In the genomic region with DNA sequence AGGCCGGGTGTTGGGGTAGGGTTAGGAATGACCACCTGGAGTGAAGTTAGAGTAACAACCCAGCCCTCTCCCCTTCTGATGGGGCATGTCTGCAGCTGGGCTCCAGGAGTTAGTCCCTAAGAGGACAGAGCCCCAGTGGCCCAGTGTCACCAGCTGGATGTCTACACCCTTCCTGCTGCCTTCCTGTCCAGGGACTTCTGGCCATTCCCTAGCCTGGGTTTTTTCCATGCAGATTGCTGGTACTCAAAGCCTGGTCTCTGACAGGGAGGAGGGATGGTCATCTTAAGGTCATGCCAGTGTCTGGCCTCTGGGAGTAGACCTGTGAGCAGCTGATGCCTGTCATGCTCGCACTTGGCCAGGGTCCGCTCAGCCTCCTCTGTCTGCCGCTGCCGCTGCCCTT, we compare ENCODE assay signal across 17 mouse cellular contexts. TPM values are rescaled to one million over a fixed set of nuclear protein-coding genes. Genes with fewer than 3 reads are reported as not detected.
A peak's percentile ranks its signal among the peaks of the same experiment; 100 is the strongest.
DNase-seq lines count a peak whose midpoint lies in the region; ATAC-seq lines count a peak whose summit lies in the region.
"Had no signal": no experiment of that assay in that cellular context is flagged by ENCODE, and none has a peak within 500 bp of the region (broad histone marks: within the 10 kb centered on the region; RNA-seq: fewer than 3 reads in every experiment).

No protein-coding gene starts in this region.

- H3K27ac ChIP-seq in heart, embryonic 10.5 days: no peak overlapping the region
- H3K27ac ChIP-seq: embryonic facial prominence, embryonic 15.5 days; forebrain, embryonic 10.5 days; hindbrain, embryonic 14.5 days; intestine, embryonic 15.5 days; limb, embryonic 15.5 days; midbrain, embryonic 15.5 days had no signal

- H3K4me1 ChIP-seq in heart, embryonic 10.5 days: peaks cover 8% of the 10 kb centered on the region
- peaks cover 24% of the 10 kb centered on the region for H3K4me1 ChIP-seq in megakaryocyte, embryonic 14.5 days
- H3K4me1 ChIP-seq: embryonic facial prominence, embryonic 15.5 days; intestine, embryonic 15.5 days; limb, embryonic 15.5 days; midbrain, embryonic 15.5 days had no signal

- H3K9me3 ChIP-seq in heart, embryonic 10.5 days: no peaks in the 10 kb centered on the region
- H3K9me3 ChIP-seq in megakaryocyte, embryonic 14.5 days: no peaks in the 10 kb centered on the region
- H3K9me3 ChIP-seq: embryonic facial prominence, embryonic 15.5 days; forebrain, embryonic 10.5 days; G1E; intestine, embryonic 15.5 days; limb, embryonic 15.5 days; midbrain, embryonic 15.5 days had no signal

- no peak overlapping the region for H3K4me3 ChIP-seq in heart, embryonic 10.5 days
- H3K4me3 ChIP-seq in megakaryocyte, embryonic 14.5 days (replicated peaks): peak overlapping the region; percentile 29
- H3K4me3 ChIP-seq: embryonic facial prominence, embryonic 15.5 days; forebrain, embryonic 10.5 days; intestine, embryonic 15.5 days; limb, embryonic 15.5 days; midbrain, embryonic 15.5 days had no signal

- 78% methylated on average over 5 of the region's 5 CpGs for WGBS in heart, embryonic 10.5 days

- no peak for ATAC-seq in megakaryocyte, adult 5-6 weeks (ENCODE audit: poor library complexity, severe bottlenecking)
- ATAC-seq: CD4-positive, CD25-positive, alpha-beta regulatory T cell, adult 4 months; intestine, embryonic 15.5 days; midbrain, embryonic 15.5 days had no signal

- 0 out of 2 replicates have a peak, but pooled peaks cover 5% of the 10 kb centered on the region for H3K27me3 ChIP-seq in heart, embryonic 10.5 days (ENCODE audit: insufficient read depth, poor library complexity, severe bottlenecking)
- H3K27me3 ChIP-seq in megakaryocyte, embryonic 14.5 days (replicated peaks): peaks cover 31% of the 10 kb centered on the region
- H3K27me3 ChIP-seq: embryonic facial prominence, embryonic 15.5 days; intestine, embryonic 15.5 days; limb, embryonic 15.5 days; midbrain, embryonic 15.5 days had no signal

- H3K36me3 ChIP-seq in heart, embryonic 10.5 days: peaks cover 19% of the 10 kb centered on the region
- peaks cover 20% of the 10 kb centered on the region for H3K36me3 ChIP-seq in megakaryocyte, embryonic 14.5 days (replicated peaks; ENCODE audit: low read length)

- peak; percentile 42 for DNase-seq in adrenal gland, adult 2 months
- no peak for DNase-seq in adrenal gland, adult 8-10 months
- DNase-seq in heart, adult 9 months (ENCODE audit: low spot score in 2 of 2): peak; percentile 36 to 68
- DNase-seq in heart, embryonic 10.5 days (ENCODE audit: low spot score): no peak
- peak; percentile 56 for DNase-seq in lung, postnatal 36 days
- no peak for DNase-seq in T-cell, adult 2 months (ENCODE audit: low spot score)
- DNase-seq: cerebellum, adult 2 months had no signal

RNA-seq across cellular contexts. Expression of gene Ccdc157, which starts 12.0 kb away (rescaled TPM):
- total RNA-seq in adrenal gland, adult 2 months (2021): 10 to 100 TPM; 10.3 to 13.1 TPM
- polyA plus RNA-seq in adrenal gland, adult 2 months (2012; rRNA removed): 9.3 and 11.3 TPM in 2 replicates
- total RNA-seq in adrenal gland, adult 8-10 months (2022): 10 to 100 TPM; 11.8 to 22.5 (median 15.3) TPM
- polyA plus RNA-seq in heart, embryonic 10.5 days (2016; fragmentation: Nextera tagmentation; extraction: Ambion mirVana): 3.8 and 4.2 TPM in 2 replicates
- 0.56 and 2.1 TPM in 2 replicates for polyA plus RNA-seq in megakaryocyte, embryonic 14.5 days (2012; ENCODE audit: insufficient read depth, low replicate concordance)
- total RNA-seq in megakaryocyte, adult 5-6 weeks (2015): 1.1 TPM in 1 of 2 replicates, not detected in the other
- total RNA-seq in megakaryocyte, adult 5-6 weeks (2017): 0.44 and 1.3 TPM in 2 replicates

RNA-seq across cellular contexts. Expression of gene Sf3a1, which starts 12.0 kb away (rescaled TPM):
- total RNA-seq in adrenal gland, adult 2 months (2021): 10 to 100 TPM; 47.0 to 52.5 TPM
- 36.4 and 39.8 TPM in 2 replicates for polyA plus RNA-seq in adrenal gland, adult 2 months (2012; rRNA removed)
- 10 to 100 TPM; 40.4 to 61.5 (median 48.4) TPM for total RNA-seq in adrenal gland, adult 8-10 months (2022)
- polyA plus RNA-seq in heart, embryonic 10.5 days (2016; fragmentation: Nextera tagmentation; extraction: Ambion mirVana): 52.7 and 68.6 TPM in 2 replicates
- 43.3 and 56.7 TPM in 2 replicates for polyA plus RNA-seq in megakaryocyte, embryonic 14.5 days (2012; ENCODE audit: insufficient read depth, low replicate concordance)
- total RNA-seq in megakaryocyte, adult 5-6 weeks (2015): 42.2 and 42.4 TPM in 2 replicates
- total RNA-seq in megakaryocyte, adult 5-6 weeks (2017): 24.8 and 28.9 TPM in 2 replicates

RNA-seq across cellular contexts. Expression of gene Rnf215, which starts 13.1 kb away (rescaled TPM):
- 10 to 100 TPM; 21.7 to 25.0 TPM for total RNA-seq in adrenal gland, adult 2 months (2021)
- polyA plus RNA-seq in adrenal gland, adult 2 months (2012; rRNA removed): 34.6 and 40.2 TPM in 2 replicates
- total RNA-seq in adrenal gland, adult 8-10 months (2022): 10 to 100 TPM; 28.2 to 38.2 (median 33.1) TPM
- 16.4 and 17.1 TPM in 2 replicates for polyA plus RNA-seq in heart, embryonic 10.5 days (2016; fragmentation: Nextera tagmentation; extraction: Ambion mirVana)
- polyA plus RNA-seq in megakaryocyte, embryonic 14.5 days (2012; ENCODE audit: insufficient read depth, low replicate concordance): 9.1 and 9.7 TPM in 2 replicates
- 6.3 and 7.7 TPM in 2 replicates for total RNA-seq in megakaryocyte, adult 5-6 weeks (2015)
- 12.8 and 14.8 TPM in 2 replicates for total RNA-seq in megakaryocyte, adult 5-6 weeks (2017)

RNA-seq across cellular contexts. Expression of gene Sec14l2, which starts 24.9 kb away (rescaled TPM):
- 1 to 10 TPM; 1.8 to 2.2 TPM for total RNA-seq in adrenal gland, adult 2 months (2021)
- polyA plus RNA-seq in adrenal gland, adult 2 months (2012; rRNA removed): 0.59 and 0.71 TPM in 2 replicates
- 1 to 10 TPM; 2.0 to 3.3 (median 2.4) TPM for total RNA-seq in adrenal gland, adult 8-10 months (2022)
- polyA plus RNA-seq in heart, embryonic 10.5 days (2016; fragmentation: Nextera tagmentation; extraction: Ambion mirVana): 0.94 and 2.1 TPM in 2 replicates
- 12.4 and 22.6 TPM in 2 replicates for polyA plus RNA-seq in megakaryocyte, embryonic 14.5 days (2012; ENCODE audit: insufficient read depth, low replicate concordance)
- 0.27 and 0.82 TPM in 2 replicates for total RNA-seq in megakaryocyte, adult 5-6 weeks (2015)
- 0.81 and 3.9 TPM in 2 replicates for total RNA-seq in megakaryocyte, adult 5-6 weeks (2017)

RNA-seq across cellular contexts. Expression of gene Tbc1d10a, which starts 38.5 kb away (rescaled TPM):
- 10 to 100 TPM; 13.7 to 16.2 TPM for total RNA-seq in adrenal gland, adult 2 months (2021)
- polyA plus RNA-seq in adrenal gland, adult 2 months (2012; rRNA removed): 35.3 and 38.3 TPM in 2 replicates
- total RNA-seq in adrenal gland, adult 8-10 months (2022): 10 to 100 TPM; 18.6 to 24.7 (median 21.9) TPM
- 18.7 and 22.0 TPM in 2 replicates for polyA plus RNA-seq in heart, embryonic 10.5 days (2016; fragmentation: Nextera tagmentation; extraction: Ambion mirVana)
- polyA plus RNA-seq in megakaryocyte, embryonic 14.5 days (2012; ENCODE audit: insufficient read depth, low replicate concordance): 8.1 and 15.8 TPM in 2 replicates
- total RNA-seq in megakaryocyte, adult 5-6 weeks (2015): 2.5 and 3.8 TPM in 2 replicates
- 5.5 and 8.3 TPM in 2 replicates for total RNA-seq in megakaryocyte, adult 5-6 weeks (2017)

Comparison
In these comparisons a context has a peak if more than half of its experiments do, and no peak if none do; other contexts are left out.
1. DNase-seq: peak in adrenal gland, adult 2 months (single experiment), heart, adult 9 months (2 of 2) and lung, postnatal 36 days (single experiment); none in adrenal gland, adult 8-10 months (single experiment), heart, embryonic 10.5 days (single experiment) and T-cell, adult 2 months (single experiment).
2. RNA of gene Ccdc157, which starts 12.0 kb away (total RNA-seq): 11.8 to 22.5 TPM in adrenal gland, adult 8-10 months and 10.3 to 13.1 TPM in adrenal gland, adult 2 months; 0.44 to 1.3 TPM in megakaryocyte, adult 5-6 weeks; every median in the first group is over 4 times any median in the second.